Mouse (Mus musculus) cerebellum, adult 8-10 months (tissue): ENCODE results near the gene Tcp11.

Source experiments
- DNase-seq: peaks from one replicate; pipeline ENCODE4 v3.0.0; 2022

Tcp11 gene

DNA sequence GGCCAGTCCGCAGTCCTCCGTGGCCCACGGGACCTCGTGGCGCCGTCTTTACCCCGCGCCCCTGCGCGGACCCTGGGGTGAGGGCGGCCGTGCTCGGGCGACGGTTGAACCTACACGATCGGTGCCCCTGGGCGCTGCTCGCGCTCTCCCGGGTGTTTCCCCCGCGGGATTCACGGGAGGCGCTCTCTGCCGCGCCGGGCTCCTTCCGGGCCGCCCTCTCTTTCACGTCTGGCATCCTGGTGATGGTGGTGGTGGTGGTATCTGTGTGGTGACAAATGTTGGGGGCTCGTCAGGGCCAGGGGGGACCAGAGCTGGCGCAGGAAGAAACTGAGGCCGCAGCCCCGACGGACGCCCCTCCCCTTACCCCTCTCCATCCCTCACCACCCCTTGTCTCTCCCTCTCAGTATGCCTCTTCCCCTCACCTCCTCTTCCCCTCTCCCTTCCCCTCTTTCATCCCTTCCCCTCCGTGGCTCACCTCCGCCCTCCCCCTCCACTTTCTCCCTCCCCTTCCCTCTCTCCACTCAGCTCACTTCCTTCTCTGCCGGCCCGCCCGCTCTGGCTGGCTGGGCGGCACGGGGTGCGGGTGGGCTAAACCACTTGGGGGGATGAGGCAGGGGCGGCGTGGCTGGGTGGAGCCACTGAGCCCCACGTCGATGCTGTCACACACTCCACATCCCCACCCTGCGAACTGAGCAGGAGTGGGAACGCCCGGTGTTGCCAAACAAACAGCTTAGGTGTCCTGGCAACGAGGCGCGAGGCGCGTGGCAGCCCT lies at the start of gene Tcp11:
TSS of gene Tcp11 (minus strand) at position 595 of the 772 bp plus-strand sequence.
- DNase-seq, result no peak

DNA sequence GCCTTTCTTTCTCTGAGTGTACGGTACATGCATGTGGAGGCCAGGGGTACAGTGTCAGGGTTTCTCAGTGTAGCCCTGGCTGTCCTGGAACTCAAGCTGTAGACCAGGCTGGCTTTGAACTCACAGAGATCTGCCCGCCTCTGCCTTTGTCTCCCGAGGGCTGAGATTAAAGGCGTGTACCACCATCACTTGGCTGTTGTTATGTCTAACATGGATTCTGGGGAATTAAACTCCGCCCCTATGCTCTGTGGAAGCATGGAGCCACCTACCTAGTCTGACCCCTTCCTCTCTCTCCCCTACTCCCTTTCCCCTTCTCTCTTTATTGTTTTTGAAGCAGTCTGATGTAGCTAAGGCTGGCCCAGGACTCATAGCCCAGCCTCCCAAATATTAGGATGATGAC lies 49.4 kb upstream of the Tcp11 start:
- DNase-seq, result no peak

DNA sequence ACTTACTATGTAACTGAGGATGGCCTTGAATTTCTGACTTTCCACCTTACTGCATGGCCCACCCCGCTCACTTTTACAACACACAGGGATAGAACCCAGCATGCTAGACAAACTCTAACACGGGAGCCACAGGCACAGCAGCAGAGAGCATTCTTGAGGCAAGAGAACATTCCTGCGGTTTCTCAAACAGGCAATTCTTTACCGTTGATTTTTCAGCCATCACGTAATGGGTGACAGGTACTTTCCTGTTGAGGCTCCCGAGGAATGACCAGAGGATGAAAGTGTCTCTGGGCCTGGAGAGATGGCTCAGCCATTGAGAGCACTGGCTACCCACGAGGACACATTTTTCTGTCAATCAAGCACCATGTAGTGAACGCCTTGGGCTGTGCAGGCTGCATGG lies 43.9 kb upstream of the Tcp11 start:
- DNase-seq, result no peak

DNA sequence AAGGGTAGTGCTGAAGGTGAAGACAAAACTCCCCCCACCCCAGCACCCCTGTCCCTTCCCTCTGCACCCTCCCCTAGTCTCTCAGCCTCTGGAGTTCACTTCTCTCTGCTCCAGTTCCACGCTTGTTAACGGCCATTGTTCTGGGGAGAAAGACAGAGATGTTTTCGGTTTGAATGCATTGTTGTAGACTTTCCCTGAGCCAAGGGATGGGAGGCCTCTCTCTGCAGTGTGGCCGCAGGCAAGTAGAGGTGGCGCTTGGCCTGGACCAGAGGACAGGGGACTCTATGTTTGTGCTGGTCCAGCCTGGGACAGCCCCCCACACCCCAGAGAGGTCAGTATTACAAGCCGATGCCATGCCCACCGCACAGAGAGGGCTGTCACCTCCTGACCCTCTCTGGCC lies 43.2 kb upstream of the Tcp11 start:
- no peak for DNase-seq

DNA sequence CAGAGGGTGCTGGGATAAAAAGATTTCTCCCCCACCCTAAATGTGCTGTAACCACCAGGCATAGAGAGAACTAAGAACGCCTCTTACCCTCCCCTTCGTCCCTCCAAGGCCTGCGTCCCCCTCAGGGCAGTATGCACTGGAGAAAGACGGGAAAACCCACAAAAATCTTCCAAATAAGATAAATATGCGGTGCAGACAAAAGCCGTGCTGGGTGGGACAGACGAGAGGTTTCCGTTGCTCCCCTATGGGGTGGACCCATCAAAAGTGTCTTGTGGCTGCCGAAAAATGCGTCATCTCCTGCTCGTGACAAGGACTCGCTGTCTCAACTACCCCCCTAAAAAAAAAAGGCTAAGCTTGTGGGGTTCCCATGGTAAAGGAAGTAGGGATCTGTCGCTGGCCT lies 42.5 kb upstream of the Tcp11 start:
- DNase-seq, result no peak

DNA sequence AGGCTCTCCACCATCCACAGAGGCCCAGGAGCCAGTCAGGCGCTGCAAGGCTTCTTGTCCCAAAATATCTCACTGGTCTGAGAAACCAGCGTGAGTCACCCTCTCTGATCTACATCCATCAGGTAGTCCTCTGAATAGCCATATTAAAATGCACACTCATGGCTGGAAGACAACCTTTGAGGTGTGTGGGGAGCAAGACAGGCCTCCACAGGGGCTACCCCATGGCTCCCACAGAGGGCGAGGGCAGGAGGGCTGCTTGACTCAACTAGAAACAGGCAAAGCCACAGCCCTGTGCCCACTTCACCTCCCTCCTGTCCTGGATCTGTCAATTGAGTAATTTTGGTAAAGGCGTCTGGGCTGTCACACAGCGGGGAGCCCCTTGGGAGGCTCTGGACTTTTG lies 40.0 kb upstream of the Tcp11 start:
- DNase-seq, result no peak

DNA sequence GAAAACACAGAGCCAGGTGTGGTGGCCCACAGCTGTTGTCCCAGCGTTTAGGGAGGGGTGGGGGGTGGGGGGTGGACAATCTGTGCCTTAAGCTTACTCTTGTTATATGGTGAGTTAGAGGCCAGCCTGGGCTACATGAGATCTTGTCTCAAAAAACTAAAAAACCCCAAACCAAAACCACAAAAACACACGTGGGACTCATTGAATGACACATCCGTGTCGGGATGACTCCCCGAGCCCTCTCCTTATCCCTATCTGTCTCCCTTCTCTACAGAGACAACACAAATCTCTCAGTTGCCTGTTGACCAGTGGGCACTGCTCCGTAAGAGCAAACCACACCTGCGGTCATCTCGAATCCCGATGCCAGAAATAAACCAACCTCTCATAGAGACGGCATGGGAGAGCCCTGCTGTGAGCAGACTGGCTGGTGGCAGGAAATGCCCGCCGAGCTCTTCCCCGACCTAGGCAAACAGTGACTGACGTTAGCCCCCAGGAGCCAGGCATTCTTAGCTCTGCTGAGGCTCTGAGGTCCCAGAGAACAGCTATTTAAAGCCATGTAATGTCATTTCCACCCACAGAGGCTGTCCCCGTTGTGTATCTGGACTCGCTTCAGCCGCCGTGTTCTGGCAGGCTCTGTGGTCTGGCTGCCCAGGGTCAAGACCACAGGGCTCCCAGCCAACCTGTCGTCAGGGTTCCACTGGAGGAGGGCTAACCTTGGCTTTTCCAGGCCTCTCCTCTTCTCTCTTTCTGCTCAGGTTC lies 37.2 kb upstream of the Tcp11 start:
- peak; percentile 27 for DNase-seq

DNA sequence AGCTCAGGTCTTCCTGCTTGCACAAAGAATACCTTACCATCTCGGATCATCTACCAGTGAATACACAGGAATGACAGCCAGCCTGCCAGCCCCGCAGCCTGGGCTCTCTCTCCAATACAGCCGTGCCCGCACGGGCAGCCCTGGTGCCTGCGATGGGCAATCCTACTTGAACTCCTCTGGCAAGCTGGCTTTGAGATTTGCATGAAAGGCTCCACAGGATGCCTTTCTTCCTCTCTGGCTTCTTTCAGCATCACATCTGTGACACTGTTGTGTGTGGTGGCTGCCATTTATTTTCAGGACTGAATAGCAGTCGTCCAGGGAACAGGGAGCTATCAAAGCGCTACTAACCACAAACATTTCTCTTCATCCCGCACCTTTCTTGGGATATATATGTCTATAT lies 35.9 kb upstream of the Tcp11 start:
- no peak for DNase-seq

DNA sequence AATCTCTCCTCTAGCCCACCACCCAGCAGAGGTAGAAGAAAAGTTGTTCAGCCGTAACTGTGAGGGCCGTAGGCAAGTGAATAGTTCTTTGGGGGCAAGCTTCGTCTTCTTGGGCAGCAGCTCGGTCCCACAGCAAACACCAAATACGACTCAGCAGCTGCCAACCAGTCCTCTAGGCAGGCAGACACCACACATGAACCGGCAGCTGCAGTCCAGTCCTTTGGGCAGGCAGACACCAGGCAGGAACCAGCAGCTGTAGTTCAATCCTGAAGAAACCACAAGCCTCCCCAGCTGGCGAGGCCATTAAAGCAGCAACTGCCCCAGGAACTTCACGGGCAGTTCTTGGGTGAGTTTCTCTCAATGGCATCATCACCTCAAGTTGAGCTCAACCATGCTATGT lies 31.8 kb upstream of the Tcp11 start:
- no peak for DNase-seq

DNA sequence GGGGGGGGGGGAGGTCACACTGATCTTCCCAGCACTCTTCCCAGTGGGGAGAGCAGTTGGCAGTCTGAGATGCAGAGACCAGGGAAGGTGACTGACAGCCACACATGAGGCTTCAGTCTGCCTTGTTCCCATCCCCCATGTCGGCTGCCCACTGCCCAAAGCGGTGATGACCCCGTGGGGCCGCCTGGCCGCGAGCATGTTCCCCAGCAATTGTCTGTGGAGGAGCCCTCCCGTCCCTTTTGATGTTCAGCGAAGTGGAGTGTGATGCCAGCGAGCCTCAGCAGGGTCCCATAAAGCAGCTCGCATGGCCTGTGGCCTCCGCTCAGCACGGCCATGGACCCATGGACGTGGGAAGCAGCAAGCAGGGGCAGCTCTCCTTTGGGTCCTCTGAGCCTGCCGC lies 26.8 kb upstream of the Tcp11 start:
- DNase-seq, result no peak

DNA sequence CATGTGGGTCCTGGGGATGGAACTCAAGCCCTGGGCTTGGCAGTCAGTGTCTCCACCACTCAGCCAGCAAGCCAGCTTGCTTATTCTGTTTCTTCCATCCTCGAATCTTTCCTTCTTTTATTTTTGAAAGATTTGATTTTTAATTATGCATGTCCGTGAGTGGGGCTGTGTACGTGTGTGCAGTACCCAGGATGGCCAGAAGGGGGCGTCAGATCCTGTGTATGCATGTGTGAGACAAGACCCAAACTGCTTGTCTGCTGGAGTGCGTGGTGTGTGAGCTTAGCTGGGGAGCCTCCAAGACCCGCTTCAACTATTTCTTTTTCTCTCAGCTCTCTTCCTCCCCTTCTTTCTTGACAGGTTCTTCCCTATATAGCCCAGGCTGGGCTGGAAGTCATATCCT lies 25.9 kb upstream of the Tcp11 start:
- no peak for DNase-seq

DNA sequence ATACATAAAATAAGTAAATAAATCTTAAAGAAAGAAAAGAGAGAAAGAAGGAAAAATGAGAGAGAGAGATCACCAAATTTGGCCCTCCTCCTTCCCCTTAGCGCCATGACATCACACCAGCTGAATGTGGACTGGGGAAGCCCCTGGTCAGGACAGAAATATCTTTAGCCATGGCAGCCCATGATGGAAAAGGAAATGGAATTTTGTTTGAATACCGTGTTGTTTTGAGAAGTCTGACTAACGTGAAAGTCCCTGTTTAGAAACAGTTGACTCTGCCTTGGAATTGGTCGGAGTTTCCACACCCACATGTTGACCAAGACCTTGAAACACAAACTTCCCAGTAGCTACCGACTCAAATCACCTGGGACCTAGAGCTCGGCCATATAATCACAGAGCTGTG lies 24.0 kb upstream of the Tcp11 start:
- no peak for DNase-seq

DNA sequence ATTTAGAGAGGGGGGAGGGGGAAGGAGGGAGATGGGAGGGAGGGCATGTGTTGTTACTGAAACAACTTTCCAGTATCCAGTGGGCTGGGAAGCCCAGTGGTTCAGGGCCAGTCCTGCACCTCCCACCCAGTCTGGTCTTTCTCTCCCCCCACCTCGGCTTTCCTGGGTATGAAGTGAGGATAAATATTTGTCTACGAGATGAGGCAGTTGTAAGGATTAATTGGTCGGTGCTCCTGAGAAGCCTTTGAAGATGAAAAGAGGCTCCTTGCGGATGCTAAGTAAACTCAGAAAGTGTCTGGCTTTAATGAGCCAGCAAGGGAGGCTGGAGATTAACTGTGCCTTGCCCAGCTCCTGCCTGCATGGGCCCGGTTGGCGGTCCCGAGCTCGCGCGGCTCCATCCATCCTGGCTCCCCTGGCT lies 21.5 kb upstream of the Tcp11 start:
- DNase-seq, result no peak

DNA sequence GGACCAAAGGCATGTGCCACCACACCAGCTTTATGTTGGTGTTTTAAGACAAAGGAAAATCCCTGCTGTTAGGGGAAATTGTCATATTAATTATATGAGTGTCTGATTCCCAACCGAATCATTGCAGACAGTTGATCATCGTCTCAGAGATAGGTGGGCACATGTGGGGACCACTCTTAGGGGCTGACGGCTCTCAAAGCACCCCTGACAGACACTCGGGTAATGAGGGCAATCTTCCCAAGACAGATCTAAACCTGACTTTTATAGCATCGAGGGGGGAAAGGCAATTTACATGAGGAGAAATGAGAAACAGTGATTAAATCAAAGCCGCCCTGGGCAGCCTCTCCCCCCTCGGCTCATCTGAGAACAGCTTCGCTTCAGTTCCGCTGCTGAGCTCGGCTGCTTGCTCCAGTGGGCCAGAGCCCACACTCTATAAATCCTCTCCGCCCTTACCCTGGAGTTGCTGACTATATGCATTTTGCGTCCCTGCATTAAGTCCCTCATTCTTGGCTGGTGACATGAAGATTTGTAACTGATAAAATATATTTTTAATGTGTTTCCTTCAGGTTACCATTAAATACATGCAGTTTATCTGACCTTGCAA lies 20.9 kb upstream of the Tcp11 start:
- no peak for DNase-seq

DNA sequence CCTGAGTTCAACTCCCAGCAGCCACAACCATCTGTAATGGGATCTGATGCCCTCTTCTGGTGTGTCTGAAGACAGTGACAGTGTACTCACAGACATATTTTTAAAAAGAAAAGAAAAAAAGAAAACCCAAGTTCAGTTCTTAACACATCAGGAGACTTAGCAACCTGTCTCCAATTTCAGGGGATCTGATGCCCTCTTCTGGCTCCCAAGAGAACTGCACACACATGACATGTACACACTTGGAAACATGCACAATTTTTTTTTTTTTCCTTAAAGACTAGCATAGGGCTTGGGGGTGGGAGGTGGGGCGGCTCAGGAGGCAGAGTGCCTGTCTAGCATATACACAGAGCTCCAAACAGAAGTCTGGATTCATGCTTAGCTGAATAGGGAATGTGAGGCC lies 20.2 kb upstream of the Tcp11 start:
- no peak for DNase-seq

DNA sequence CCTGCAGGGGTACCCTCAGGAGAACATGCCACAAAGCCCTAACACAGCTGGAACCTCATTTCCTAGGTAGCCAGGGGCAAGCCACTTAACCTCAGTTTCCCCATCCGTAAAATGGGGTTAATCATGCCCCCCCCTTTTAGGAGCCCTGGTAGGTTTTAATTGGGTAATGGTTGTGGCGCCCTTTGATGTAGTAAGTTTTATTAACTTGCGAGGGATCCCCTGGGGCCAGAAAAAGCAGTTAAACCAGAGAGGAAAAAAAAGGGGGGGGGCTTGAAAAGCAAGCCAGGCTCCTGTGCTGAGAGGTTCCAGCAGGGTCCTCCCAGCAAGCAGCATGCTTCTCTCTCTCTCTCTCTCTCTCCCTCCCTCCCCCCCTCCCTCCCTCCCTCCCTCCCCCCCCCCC lies 18.6 kb upstream of the Tcp11 start:
- no peak for DNase-seq

DNA sequence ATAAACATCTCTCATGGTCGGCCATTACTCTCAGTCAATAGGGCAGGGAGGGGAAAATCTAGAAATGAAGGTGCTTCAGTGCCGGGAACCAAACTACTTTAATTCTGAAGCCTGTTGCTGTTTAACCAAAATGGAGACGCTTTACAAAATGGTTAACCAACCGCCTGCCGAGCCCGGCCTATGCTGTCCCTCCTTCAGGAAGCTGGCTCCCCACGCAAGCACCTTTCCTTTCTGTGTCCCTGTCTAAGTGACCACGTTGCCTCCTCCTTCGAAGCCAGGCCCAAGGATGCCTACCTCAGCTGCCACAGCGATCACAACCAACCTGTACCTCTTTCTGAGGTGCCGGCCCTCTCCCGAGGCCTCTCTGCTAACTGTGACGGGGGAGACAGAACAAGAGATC lies 16.9 kb upstream of the Tcp11 start:
- DNase-seq, result no peak

DNA sequence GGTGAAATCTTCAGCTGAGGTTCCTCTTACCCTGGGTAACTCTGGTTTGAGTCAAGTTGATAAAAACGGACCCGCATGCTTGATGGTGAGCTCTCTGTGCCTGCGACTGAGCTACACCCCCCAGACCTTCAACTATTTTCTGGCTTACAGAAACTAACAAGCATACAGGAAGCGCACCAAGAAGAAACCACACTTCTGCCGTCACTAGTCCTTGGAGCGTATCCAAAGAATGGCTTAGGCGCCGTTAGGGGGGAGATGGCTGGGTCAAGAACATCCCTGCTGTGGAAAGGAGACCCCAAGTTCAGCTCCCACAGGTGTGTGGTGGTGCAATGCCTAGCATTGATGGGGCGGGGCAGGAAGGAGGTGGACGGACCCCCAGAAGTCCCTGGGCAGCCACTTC lies 16.0 kb upstream of the Tcp11 start:
- no peak for DNase-seq

DNA sequence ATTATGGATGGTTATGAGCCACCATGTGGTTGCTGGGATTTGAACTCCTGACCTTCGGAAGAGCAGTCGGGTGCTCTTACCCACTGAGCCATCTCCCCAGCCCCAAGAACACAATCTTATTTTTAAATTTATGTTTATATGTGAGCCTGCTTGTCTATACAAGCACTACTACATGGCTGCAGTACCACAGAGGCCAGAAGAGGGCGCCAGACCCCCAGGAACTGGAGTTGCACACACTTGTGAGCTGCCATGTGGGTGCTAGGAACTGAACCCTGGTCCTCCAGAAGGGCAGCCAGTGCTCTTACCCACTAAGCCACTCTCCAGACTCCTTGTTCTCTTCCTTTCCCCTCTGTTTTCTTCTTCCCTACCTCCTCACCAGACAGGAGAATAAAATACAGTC lies 13.4 kb upstream of the Tcp11 start:
- DNase-seq, result no peak

DNA sequence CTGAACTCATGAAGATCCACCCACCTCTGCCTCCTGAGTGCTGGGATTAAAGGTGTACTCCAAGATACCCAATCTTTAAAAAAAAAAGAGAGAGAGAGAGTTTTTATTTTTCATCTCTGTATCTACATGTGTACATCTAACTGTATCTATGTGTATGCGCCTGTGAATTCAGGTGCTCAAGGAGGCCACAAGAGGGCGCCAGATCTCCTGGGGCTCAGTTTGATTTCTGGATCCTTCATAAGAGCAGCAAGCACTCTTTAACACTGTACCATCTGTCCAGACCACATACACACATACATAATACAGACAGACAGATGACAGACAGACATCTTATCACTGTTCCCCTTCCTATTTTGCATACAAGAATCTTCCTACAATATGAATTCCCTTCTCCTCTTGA lies 11.9 kb upstream of the Tcp11 start:
- no peak for DNase-seq

DNA sequence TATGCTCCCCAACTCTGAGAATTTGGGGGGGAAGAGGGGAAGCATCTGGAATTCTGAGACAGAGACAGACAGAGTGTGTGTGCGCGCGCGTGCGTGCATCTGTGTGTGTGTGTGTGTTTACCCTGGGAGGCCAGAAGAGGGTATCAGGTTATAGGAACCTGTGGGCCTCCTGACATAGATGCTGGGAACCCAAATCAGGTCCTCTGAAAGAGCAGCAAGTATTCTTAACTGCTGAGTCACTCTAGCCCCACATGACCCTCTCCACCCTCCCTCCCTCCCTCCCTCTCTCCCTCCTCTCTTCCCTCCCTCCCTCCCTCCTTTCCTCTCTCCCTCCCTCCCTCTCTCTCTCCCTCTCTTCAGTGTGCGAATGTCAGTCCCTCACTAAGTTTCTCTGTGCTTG lies 8.3 kb upstream of the Tcp11 start:
- DNase-seq, result no peak

DNA sequence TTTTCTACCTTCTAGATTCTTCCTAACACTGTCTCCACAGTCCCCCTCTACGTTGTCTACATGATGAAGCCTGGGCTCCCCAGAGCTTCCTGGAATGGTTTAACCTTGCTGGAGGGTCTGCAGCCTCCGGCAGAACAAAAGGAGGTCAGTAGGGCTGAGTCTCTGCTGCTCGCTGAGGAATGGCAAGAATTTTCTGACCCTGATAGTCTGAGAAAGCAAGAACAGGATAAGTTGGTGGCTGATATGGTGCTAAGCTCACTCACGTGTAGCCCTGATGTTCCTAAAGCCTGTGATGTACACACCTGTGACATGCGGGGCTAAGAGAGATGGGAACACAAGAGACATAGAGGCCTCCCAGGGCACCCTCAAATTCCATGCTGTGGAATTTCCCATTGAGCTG lies 7.0 kb upstream of the Tcp11 start:
- no peak for DNase-seq

DNA sequence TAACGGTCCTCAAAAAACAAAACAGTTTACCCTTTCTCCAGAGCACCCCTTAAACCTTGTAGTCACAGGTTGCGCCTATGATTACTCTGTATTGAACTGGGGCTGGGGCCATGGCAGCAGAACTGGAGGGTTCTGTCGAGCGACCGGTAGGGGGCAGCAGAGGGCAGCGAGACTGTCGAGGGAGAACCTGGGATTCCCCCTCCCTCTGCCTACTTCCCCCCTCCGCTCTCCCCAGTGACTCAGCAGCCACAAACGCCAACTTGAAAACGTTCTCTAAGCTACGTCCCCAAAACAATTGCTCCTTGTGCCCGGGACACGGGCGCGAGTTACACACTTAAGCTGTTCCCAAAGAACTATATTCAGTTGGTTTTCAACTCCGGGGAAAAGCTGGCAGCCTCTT lies 4.5 kb upstream of the Tcp11 start:
- DNase-seq, result peak; percentile 82

DNA sequence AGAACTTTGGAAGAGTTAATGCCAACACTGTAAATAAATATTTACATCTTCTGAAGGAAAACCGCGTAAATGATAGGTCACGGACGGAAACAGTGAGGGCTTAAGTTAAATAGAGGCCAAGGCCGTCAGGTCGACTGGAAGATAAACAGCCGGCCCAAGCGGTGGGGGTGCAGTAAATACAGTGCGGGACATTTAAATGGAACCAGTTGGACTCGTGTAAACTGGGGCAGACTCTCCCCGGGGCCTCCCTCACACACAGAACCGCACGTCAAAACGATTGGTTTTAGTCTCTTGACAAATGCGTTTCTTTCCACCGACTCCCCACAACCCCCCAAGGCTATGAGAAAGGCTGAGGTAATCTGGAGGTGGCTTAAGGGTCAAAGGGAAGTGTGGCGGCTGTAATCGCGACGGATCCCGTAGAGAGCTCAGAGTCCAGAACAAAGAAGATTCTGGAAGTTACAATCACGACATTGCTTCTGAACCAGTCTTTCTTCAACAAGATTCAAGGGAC lies 4.0 kb upstream of the Tcp11 start:
- no peak for DNase-seq
